Mouse (Mus musculus) thymus, postnatal 0 days (tissue): ENCODE data around the gene Slc39a11. TPM values are rescaled to one million over a fixed set of nuclear protein-coding genes. Genes with fewer than 3 reads are reported as not detected.
A peak's percentile ranks its signal among the peaks of the same experiment; 100 is the strongest.

Experiments used
- DNase-seq: peaks from one replicate; pipeline ENCODE4 v3.0.0-alpha.2; 2015; ENCODE audit warnings: low spot score
- polyA plus RNA-seq: library from polyadenylated mRNA; unstranded; fragments of >200 nt; fragmentation: Nextera tagmentation; extraction: Ambion mirVana; gene quantifications from 2 replicates; pipeline ENCODE4 v1.2.1, GENCODE M21; 2015

The Slc39a11 gene
- polyA plus RNA-seq, 1 experiment from 2014 or later = 19.4 TPM

DNA sequence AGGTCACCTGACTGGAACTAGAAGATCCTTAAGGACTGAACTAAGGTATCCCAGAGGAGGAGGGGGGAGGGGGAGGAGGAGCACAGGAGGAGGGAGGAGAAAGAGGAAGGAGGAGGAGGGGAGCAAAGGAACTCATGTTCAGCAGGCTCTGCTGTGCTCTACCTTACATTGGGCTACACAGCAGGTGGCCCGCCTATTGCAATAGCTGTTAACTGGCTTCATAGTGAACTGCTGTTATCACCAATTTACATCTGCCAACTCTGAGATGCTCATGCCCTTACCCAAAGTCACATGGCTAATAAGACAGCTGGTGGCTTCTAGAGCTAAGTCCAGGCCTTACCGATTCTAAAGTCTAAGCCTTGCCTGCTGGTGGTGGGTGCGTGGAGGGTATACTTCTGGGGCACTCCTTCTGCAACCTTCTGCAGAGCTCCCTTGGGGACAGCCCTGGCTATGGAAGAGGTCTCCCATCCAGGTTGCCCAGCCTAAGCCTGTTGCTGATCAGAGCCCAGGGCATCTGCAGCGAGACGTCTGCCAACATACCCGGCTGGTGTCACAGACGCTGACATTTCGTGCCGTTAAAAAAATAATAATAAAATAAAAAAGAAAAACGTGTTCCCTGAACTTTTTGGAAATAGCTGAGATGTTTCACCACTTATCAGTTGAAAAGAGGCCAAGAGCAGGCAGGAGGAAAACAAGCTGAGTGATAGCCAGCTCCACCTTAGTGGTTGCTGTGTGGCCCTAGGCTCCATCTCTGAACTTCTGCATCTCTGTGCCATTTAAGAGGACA is 289.6 kb downstream of the Slc39a11 start:
- DNase-seq = no peak

DNA sequence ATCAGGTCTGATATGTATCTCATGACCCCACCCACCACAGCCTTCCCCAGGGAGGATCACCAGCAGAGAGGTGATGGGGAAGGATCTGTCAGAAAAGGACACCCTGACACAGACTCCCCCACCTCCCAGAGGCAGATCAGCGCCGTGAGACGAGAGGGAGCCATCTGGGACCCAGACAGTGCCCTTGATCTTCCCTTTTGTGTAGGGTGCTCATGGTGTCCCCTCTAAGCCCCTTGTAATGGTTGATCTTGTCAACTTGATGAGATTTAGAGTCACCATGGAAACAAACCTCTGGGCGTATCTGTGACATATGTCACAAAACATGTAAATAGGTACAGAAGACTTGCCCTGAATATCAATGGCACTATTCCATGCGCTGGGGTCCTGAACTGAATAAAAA is 293.9 kb downstream of the Slc39a11 start:
- no peak for DNase-seq

DNA sequence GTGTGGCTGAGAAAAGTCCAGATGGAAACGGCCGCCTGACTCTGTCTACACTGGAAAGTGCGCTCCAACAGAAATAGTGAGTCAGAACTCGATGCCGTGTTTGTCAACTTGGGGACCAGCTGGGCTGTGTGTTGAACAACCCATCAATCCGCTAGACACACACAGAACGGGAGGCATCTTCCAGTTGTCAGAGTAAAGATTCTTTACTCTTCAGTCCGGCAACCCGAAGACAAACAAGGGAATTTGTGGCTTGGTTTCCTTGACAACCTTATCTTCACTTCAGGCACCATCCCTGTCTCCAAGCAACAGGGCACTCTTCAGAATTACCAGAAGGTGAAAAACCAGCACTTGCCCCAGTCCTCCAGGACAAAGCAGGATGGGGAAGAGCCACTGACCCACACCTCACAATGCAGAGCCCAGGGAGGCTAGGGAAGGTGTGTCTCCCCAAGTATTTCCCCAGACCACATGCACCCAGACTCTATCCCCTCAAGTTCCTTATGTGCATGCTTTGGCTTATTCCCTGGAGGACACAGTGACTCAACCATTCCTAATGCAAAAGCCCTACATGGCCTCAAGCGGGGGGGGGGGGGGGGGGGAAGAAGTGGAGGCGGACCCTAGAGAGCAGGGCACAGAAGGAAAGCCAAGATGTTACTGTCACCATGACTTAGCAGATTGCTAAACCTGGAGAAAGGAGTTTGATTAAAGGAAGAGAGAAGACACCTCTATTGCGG is 297.6 kb downstream of the Slc39a11 start:
- DNase-seq = no peak

DNA sequence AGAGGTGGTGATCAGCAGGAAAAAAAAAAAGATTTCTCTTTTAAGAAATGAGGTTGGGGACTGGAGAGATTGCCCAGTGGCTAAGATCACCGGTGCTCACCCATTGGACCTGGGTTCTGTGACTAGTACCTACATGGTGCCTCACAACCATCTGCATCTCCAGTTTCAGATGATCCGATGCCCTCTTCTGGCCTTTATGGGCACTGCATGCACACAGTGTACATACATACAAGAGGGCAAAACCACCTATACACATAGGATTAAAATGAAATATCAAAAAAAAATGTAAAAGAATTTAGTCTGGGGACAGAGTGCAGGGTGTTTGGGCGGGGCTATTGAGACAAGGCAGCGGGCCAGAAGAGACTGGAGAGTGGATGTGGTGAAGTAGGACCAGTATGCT is 299.3 kb downstream of the Slc39a11 start:
- no peak for DNase-seq

DNA sequence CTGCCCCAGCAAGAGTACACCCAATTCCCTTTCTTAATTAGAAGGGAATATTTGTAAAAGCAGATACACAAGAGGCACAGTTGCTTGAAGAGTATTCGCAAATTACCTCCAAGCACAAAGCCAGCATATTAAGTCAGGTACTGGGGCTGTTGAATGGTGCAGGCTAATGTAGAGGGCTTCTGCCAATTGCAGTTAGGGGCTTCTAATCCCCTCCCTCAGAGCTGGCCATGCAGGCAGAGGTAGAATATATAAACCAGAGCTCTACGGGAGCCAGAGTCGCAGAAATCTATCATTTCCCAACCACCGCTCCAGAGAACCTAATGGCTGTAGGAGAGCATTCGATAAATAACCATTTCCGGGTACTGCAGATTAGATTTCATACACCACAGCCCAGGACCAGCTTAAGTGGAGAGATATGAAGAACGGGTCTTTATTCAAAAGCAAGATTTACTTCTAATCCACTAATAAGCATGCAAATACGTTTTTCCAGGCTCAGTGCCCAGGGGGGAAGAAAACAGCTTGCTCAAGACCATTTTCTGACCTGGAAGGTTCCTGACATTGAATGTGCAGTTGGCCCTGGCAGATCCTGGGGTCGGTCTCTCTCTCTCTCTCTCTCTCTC is 302.9 kb downstream of the Slc39a11 start:
- no peak for DNase-seq

DNA sequence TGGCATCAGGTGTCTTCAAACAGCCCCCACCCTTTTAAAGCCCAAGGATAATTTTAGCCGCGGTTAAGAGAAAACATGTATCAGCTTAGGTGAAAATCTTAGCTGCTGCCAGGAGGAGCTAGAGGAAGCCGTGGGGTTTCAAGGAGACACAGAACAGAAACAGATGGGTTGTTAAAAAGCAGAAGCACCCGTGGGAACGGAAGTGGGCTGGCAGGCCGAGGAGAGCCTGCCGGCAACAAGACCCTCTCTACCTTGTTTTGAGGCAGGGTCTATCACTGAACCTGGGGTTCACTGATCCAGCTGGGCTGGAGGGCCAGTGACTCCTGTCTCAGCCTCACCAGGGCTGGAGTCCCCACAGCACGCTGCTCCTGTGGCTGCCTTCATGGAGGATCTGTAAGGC is 310.1 kb downstream of the Slc39a11 start:
- peak; percentile 64 for DNase-seq

DNA sequence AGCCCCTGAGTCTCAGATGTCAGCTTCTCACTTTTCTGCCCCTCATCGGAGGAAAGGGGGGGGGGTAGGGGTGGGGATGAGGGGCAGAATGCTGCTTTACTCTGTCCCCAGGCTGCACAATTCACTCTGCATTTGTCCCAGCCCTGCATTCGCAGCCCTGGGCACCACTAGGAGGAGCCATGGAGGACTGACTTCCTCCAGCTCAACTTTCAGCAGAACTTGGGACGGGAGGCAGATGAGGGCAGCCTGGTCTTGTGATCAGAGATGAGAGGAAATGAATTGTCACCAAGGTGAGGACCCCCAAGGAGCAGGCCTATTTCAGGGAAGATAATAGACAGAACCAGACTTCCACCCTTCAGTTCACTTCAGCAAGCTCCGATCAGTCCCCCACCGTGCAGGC is 311.3 kb downstream of the Slc39a11 start:
- peak; percentile 23 for DNase-seq

DNA sequence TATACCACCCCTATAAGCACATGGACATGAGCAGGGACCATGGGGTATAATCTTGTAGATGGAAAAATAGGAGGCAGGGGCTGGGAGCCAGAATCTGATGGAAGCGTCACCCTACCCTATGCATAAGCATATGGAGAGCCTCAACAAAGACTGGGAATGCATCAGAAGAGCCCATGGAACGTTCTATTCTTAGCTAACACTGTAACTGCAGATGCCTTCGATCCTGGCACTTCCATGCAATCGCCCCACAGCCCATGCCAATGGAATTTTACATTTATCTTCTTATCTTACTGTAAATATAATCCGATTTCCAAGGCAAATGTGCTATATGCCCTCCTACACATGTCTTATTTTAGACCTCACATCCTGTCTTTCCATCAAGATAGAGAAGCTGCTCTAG is 314.2 kb downstream of the Slc39a11 start:
- no peak for DNase-seq

DNA sequence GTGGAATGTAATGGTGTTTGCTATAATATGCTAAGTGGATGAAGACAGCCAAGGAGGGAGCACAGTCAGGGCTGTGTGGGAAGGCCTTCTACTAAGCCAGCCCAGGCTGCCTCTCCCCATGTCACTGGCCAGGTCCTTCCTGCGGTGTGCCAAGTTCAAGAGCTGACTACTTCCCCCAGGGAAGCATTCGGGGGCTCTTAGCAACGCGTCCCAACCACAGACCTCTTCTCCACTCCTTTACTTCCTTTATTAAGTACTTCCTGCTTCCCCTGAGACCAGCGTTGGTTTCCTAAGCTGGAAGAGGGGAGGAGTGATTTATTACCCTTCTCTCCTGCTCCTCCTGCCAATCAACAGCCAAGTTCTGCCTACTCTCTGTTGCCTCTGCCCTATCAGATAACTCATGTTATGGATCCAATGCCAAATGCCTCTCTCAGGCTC is 315.4 kb downstream of the Slc39a11 start:
- no peak for DNase-seq

DNA sequence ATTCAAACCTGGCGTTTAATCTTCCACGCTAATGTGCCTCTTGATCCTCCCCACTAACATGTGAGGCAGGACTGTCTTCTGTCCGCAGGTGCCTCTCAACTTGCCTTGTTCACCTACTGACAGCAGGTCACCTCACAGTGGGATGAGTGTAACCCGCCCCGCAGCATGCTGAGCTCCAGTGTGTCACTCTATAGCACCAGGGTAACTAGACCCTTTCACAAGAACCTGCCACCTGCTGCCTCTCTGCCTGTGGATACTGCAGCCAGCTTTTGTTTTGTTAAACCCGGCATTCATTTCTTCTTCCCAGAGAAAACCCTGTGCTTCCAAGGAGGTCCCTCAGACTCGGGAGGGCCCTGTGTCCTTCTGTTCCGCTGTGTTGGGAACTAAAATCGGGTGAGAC is 316.3 kb downstream of the Slc39a11 start:
- no peak for DNase-seq

DNA sequence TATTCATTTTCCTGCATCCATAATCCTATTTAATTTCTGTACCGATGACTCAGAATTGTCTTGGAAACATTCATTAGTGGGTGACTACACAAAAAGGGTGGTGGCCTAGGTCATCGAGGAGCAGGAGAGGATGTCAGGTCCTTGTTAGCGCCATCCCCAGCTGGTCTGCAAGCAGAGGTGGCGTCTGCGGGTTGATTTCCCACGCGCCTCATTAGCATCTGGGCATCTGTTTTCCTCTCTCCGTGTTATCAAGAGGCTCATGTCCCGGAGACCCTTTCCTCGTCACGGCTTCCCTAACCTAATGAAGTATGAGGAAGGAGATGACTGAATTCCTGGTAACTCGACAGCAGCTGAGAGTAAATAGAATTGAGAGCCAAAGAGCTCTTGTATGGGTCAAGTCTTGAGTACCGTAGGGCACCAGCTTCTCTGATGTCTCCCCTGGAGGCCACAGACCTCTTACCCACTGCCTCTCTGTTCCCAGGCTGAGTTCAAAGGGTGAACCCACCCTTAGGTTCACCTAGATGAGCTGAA is 319.8 kb downstream of the Slc39a11 start:
- DNase-seq = no peak

DNA sequence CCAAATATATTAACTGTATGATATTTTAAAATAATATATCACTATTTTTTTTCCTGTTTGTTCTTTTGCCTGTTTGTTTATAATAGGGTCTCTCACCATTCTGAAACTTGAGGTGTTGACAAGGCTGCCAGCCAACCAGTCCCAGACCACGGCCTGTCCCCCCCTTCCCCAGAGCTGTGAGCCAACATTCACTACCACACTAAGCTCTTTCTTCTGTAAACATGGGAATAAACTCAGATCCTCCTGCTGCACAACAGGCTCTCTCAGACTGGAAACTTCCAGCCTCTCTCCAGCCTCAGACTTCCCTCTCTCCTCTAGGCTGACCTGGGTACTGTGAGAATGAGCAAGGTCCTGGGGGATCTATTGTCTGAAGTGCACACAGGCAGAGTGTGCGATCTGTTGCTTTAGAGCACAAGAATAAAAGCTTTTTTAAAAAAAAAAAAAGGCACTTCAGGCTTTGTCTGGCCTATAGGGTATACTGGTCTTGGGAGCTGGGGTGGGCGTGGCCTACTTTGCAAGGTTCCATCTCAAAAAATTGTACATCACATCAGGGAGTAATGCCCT is 322.3 kb downstream of the Slc39a11 start:
- no peak for DNase-seq

DNA sequence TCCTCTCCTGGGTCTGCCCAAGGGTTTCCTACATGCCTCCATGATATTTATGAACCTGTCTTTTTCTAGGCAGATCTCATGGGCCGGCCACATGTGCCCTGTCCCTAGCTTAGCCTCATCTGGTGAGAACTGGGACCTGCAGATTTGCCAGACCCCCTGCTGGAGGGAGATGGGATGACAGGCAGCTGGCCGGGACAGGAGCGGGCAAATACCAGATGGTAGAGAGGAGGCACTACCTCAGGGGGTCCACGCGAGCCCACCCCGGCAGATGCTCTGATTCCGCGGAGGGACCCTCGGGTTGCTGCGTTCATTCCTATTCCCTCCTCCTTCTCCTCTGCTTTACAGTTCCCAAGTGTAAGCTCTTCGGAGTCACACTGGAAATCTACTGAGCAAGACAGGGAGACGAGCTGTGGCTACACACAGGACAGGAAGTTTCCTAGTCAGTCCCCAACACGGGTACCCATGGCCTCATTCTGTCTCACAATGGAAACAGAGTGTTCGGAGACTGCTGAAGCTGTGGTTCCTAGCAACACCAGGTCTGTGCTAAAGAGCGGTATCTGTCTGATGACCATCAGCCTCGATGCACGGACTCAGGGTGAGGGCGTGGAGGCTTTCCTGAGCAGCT is 323.4 kb downstream of the Slc39a11 start:
- DNase-seq = peak; percentile 59

DNA sequence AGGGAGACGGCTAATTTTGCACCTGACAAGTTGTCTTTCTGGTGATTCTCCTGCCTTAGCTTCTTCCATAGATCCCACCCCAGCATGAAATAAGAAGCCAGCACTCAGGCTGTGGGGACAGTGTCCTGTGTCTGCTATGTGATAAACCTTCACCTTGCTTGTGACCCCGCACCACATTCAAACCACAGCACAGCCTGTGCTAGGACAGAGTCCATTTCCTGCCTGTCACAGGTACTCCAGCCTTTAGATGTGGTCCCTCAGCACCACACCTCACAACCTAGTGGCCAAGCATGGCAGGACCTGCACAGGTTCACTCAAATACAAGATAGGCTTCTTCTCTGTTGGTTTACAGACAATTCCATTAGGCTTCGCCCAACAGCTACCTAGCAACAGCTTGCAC is 328.3 kb downstream of the Slc39a11 start:
- DNase-seq = no peak

DNA sequence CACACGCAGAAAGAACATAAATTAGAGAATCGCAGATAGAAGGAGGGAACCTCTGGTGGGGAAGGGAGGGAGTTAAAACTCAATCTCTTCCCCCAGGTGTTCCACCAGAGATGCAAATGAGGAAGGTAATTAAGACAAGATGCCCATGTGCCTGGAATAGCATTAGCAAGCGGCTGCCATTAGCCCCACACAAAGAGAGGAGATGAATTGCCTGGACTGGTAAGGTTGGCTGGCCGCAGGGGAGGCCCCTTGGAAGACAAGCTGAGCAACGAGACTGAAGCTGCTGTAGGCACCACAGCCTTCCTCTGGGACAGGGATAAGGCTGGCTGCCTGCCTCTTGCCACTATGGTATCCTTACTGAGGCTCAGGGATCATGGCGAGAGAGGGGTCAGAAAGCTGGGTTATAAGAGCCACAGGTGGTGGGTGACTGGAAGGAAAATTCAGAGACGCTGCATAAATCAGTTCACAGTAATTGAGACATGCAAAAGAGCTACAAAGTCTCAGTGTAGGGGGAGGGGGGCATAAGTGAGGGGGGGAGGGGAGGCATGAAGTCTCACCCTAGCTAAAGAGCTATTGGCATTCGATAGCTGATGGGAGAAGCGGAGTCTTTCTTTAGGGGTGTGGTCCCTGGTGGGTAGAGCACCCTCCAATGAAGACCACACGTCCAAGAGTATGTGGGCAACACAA is 340.5 kb downstream of the Slc39a11 start:
- DNase-seq = no peak

DNA sequence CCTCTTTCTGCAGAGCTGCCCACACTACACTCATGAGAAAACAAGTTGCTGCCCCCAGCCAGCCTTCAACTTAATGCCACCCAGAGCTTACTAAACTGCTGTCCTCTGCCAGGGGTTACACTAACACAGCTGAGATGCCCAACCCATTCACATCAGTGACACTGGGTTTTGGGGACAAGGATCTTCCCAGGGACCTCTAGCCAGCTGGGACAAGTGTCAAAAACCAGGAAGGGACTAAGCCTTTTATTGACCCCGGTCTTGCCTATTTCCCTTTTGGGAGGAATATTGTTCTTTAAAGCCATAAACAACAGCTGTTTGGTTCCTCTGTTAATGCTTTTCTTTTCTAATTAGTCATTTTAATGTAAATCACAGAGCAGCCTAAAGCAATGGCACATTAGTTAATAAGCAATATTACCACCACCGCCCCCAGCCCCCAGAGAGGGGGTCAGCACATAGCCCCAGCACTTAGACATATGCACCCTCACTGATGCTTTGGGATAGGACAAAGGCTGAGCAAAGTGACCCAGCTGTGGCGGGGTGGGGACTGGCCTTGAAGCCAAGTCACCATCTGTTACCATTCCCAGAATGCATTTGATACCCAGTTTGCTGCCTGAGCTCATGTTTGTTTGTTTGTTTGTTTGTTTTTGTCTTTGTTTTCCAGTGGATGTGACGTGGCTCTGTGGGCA is 341.5 kb downstream of the Slc39a11 start:
- DNase-seq = no peak

DNA sequence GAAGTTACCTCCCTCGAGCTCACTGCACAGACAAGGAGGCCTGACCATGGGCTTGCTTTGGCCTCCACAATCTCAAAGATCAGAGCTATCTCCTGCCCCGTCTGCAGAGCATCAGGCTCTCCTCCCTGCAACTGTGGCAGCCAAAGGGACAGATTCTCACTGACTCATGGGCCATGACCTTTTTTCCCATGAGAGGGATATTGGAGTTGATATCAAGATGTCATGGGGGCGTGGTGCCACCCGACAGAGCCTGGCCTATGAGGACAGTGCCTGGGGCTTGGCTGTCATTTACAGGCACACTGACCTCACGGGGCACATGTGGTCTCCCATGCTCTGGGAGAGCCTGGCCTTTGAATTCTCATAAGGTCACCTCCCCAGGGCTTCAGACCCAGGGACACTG is 346.7 kb downstream of the Slc39a11 start:
- DNase-seq = no peak

DNA sequence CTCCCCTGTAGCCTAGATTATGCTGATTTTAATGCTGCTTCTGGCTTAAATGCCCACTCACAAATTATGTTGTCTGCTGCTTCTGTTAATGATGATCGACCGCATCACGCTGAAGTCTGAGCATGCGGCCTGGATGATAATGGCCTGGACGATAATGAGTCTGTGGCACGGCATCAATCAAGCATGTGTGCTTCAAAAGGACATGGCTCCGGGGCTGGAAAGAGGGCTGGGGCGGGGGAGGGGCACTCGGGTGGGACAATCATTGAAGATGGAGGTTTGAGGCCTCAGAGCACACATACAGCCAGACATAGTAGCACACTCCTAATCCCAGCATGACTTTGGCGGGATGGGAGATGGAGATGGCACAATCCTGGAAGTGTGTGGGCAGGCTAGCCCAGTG is 350.4 kb downstream of the Slc39a11 start:
- DNase-seq = no peak

DNA sequence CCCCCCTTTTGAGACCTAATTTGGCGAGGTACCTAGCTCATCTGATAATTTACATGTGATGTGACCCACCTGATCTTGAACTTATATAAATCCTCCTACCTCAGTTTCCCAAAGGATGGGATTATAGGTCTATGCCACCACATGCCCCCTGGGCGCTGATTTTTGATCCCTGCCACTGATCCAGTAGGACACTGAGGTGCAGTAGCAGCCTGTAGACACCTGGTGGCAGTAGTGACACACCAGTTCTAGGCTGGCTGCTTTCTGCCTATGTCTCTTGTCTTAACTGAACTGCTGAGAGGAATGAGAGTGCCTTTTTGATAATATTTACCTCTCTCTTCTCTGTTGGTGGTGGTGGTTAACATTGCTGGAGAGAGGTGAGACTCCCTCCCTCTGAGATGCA is 352.1 kb downstream of the Slc39a11 start:
- peak; percentile 75 for DNase-seq
